Mouse (Mus musculus): ENCODE measurements around the gene Gm17509. TPM values are rescaled to one million over a fixed set of nuclear protein-coding genes. Genes with fewer than 3 reads are reported as not detected.
A peak's percentile ranks its signal among the peaks of the same experiment; 100 is the strongest.

Gm17509 gene
- polyA plus RNA-seq, 1 experiment from 2014 or later = 0.85 TPM

- H3K27ac ChIP-seq (replicated peaks) = no peak overlapping the region
- H3K4me1 ChIP-seq = peaks cover 17% of the 10 kb centered on the region
- no peak overlapping the region for H3K9ac ChIP-seq (replicated peaks)
- H3K36me3 ChIP-seq = no peaks in the 10 kb centered on the region
- H3K4me2 ChIP-seq (replicated peaks) = no peak overlapping the region
- no peak for ATAC-seq (ENCODE audit: low FRiP score, low read depth)
- no peaks in the 10 kb centered on the region for H3K9me3 ChIP-seq
- whole genome bisulfite sequencing = 85% methylated on average over 2 of the region's 2 CpGs
- H3K27me3 ChIP-seq = peaks cover 3% of the 10 kb centered on the region; the same call in 1 of the 2 replicates
- H3K4me3 ChIP-seq = no peak overlapping the region
Measured at GRCm38 (mm10) chr13:117224901-117225300, 4.0 kb upstream of the Gm17509 start.

- WGBS = 52% methylated on average over 5 of the region's 5 CpGs
- Histone ChIP-seq H3K9ac (replicated peaks) (no peak overlapping the region), H3K9me3 (no peaks in the 10 kb centered on the region), H3K4me2 (replicated peaks) (no peak overlapping the region), H3K36me3 (no peaks in the 10 kb centered on the region), H3K4me1 (peaks cover 19% of the 10 kb centered on the region), H3K4me3 (no peak overlapping the region), H3K27me3 (peaks cover 6% of the 10 kb centered on the region), H3K27ac (replicated peaks) (no peak overlapping the region)
- no peak for ATAC-seq (ENCODE audit: low FRiP score, low read depth)
Measured at GRCm38 (mm10) chr13:117223125-117223524, 2.2 kb upstream of the Gm17509 start.

GRCm38 (mm10) chr13:117219871-117220500 lies 889 bp downstream of the Gm17509 start:
- peak overlapping the region; percentile 66 for H3K4me3 ChIP-seq
- no peaks in the 10 kb centered on the region for H3K36me3 ChIP-seq
- no peaks in the 10 kb centered on the region for H3K9me3 ChIP-seq
- H3K4me1 ChIP-seq = peaks cover 23% of the 10 kb centered on the region
- peak overlapping the region; percentile 81 for H3K27ac ChIP-seq (replicated peaks)
- peak overlapping the region; percentile 63 for H3K4me2 ChIP-seq (replicated peaks)
- WGBS = 2% methylated on average over 16 of the region's 16 CpGs
- peak overlapping the region; percentile 74 for H3K9ac ChIP-seq (replicated peaks)
- ATAC-seq (ENCODE audit: low FRiP score, low read depth) = peak; percentile 27
- peaks cover 9% of the 10 kb centered on the region for H3K27me3 ChIP-seq

GRCm38 (mm10) chr13:117218092-117218491 lies 2.8 kb downstream of the Gm17509 start:
- no peak overlapping the region for H3K27ac ChIP-seq (replicated peaks)
- 80% methylated on average over 2 of the region's 2 CpGs for WGBS
- no peaks in the 10 kb centered on the region for H3K36me3 ChIP-seq
- no peak overlapping the region for H3K4me2 ChIP-seq (replicated peaks)
- H3K4me3 ChIP-seq = no peak overlapping the region
- peaks cover 23% of the 10 kb centered on the region for H3K4me1 ChIP-seq
- no peak for ATAC-seq (ENCODE audit: low FRiP score, low read depth)
- no peaks in the 10 kb centered on the region for H3K9me3 ChIP-seq
- no peak overlapping the region for H3K9ac ChIP-seq (replicated peaks)
- H3K27me3 ChIP-seq = peaks cover 9% of the 10 kb centered on the region

- H3K27me3 ChIP-seq = peaks cover 9% of the 10 kb centered on the region
- no peaks in the 10 kb centered on the region for H3K9me3 ChIP-seq
- ATAC-seq (ENCODE audit: low FRiP score, low read depth) = no peak
- H3K4me3 ChIP-seq = no peak overlapping the region
- no peak overlapping the region for H3K4me2 ChIP-seq (replicated peaks)
- WGBS = 62% methylated on average over 11 of the region's 11 CpGs
- H3K36me3 ChIP-seq = no peaks in the 10 kb centered on the region
- H3K4me1 ChIP-seq = peaks cover 23% of the 10 kb centered on the region
- H3K27ac ChIP-seq (replicated peaks) = no peak overlapping the region
- H3K9ac ChIP-seq (replicated peaks) = no peak overlapping the region
Measured at GRCm38 (mm10) chr13:117217621-117218020, 3.3 kb downstream of the Gm17509 start.

GRCm38 (mm10) chr13:117216752-117217363 lies 4.0 kb downstream of the Gm17509 start:
- 16% methylated on average over 9 of the region's 9 CpGs for WGBS
- no peak for ATAC-seq (ENCODE audit: low FRiP score, low read depth)
- H3K4me2 ChIP-seq (replicated peaks) = no peak overlapping the region
- H3K4me1 ChIP-seq = peaks cover 16% of the 10 kb centered on the region
- no peaks in the 10 kb centered on the region for H3K36me3 ChIP-seq
- H3K27me3 ChIP-seq = peaks cover 7% of the 10 kb centered on the region
- H3K4me3 ChIP-seq = no peak overlapping the region
- H3K9me3 ChIP-seq = no peaks in the 10 kb centered on the region
- H3K27ac ChIP-seq (replicated peaks) = no peak overlapping the region
- no peak overlapping the region for H3K9ac ChIP-seq (replicated peaks)

- no peak for ATAC-seq (ENCODE audit: low FRiP score, low read depth)
- H3K36me3 ChIP-seq = no peaks in the 10 kb centered on the region
- H3K27ac ChIP-seq (replicated peaks) = no peak overlapping the region
- H3K9ac ChIP-seq (replicated peaks) = no peak overlapping the region
- H3K9me3 ChIP-seq = no peaks in the 10 kb centered on the region
- peaks cover 11% of the 10 kb centered on the region; the same call in 1 of the 2 replicates for H3K4me1 ChIP-seq
- H3K4me3 ChIP-seq = no peak overlapping the region
- H3K27me3 ChIP-seq = peaks cover 6% of the 10 kb centered on the region; the same call in 1 of the 2 replicates
- no peak overlapping the region for H3K4me2 ChIP-seq (replicated peaks)
- 3% methylated on average over 10 of the region's 10 CpGs for WGBS
Measured at GRCm38 (mm10) chr13:117216126-117216525, 4.7 kb downstream of the Gm17509 start.

GRCm38 (mm10) chr13:117215481-117215880 lies 5.4 kb downstream of the Gm17509 start:
- peaks cover 11% of the 10 kb centered on the region; the same call in 1 of the 2 replicates for H3K4me1 ChIP-seq
- peak overlapping the region; percentile 44 for H3K27ac ChIP-seq (replicated peaks)
- no peak overlapping the region for H3K9ac ChIP-seq (replicated peaks)
- 5% methylated on average over 10 of the region's 10 CpGs for WGBS
- no peak overlapping the region for H3K4me3 ChIP-seq
- no peaks in the 10 kb centered on the region for H3K36me3 ChIP-seq
- no peaks in the 10 kb centered on the region for H3K9me3 ChIP-seq
- ATAC-seq (ENCODE audit: low FRiP score, low read depth) = peak; percentile 31; the same call in 1 of the 2 replicates
- peaks cover 6% of the 10 kb centered on the region; the same call in 1 of the 2 replicates for H3K27me3 ChIP-seq
- H3K4me2 ChIP-seq (replicated peaks) = no peak overlapping the region; the same call in 1 of the 2 replicates

GRCm38 (mm10) chr13:117211386-117211875 lies 9.4 kb downstream of the Gm17509 start:
- H3K27me3 ChIP-seq = no peaks in the 10 kb centered on the region
- H3K36me3 ChIP-seq = no peaks in the 10 kb centered on the region
- WGBS = 63% methylated on average over 11 of the region's 11 CpGs
- H3K4me3 ChIP-seq = no peak overlapping the region
- H3K9me3 ChIP-seq = no peaks in the 10 kb centered on the region
- H3K4me2 ChIP-seq (replicated peaks) = no peak overlapping the region
- H3K4me1 ChIP-seq = peaks cover 5% of the 10 kb centered on the region; the same call in 1 of the 2 replicates
- no peak overlapping the region for H3K9ac ChIP-seq (replicated peaks)
- ATAC-seq (ENCODE audit: low FRiP score, low read depth) = no peak
- H3K27ac ChIP-seq (replicated peaks) = no peak overlapping the region

- ATAC-seq (ENCODE audit: low FRiP score, low read depth) = no peak
- Histone ChIP-seq H3K4me2 (replicated peaks) (no peak within 1 kb of the TSS), H3K4me3 (no peak within 1 kb of the TSS), H3K36me3 (no peaks in the 10 kb centered on the region), H3K4me1 (no peaks in the 10 kb centered on the region), H3K9ac (replicated peaks) (no peak within 1 kb of the TSS), H3K27me3 (no peaks in the 10 kb centered on the region), H3K9me3 (no peaks in the 10 kb centered on the region), H3K27ac (replicated peaks) (no peak within 1 kb of the TSS)
- 80% methylated on average over 6 of the region's 6 CpGs for WGBS
Measured at GRCm38 (mm10) chr13:117208236-117208635, 12.6 kb downstream of the Gm17509 start, which contains the start of gene Emb. Emb (plus strand) TSS chr13:117208536.

- H3K27ac ChIP-seq (replicated peaks) = no peak overlapping the region
- no peak overlapping the region for H3K4me2 ChIP-seq (replicated peaks)
- H3K9ac ChIP-seq (replicated peaks) = no peak overlapping the region
- H3K9me3 ChIP-seq = no peaks in the 10 kb centered on the region
- no peaks in the 10 kb centered on the region for H3K36me3 ChIP-seq
- WGBS = 91% methylated on average over 8 of the region's 8 CpGs
- no peaks in the 10 kb centered on the region for H3K4me1 ChIP-seq
- ATAC-seq (ENCODE audit: low FRiP score, low read depth) = no peak
- H3K27me3 ChIP-seq = no peaks in the 10 kb centered on the region
- H3K4me3 ChIP-seq = no peak overlapping the region
Measured at GRCm38 (mm10) chr13:117206066-117206465, 14.8 kb downstream of the Gm17509 start.

GRCm38 (mm10) chr13:117204685-117205084 lies 16.2 kb downstream of the Gm17509 start:
- Histone ChIP-seq H3K4me3 (no peak overlapping the region), H3K9ac (replicated peaks) (no peak overlapping the region), H3K27me3 (no peaks in the 10 kb centered on the region), H3K9me3 (no peaks in the 10 kb centered on the region), H3K36me3 (no peaks in the 10 kb centered on the region), H3K27ac (replicated peaks) (no peak overlapping the region), H3K4me1 (no peaks in the 10 kb centered on the region), H3K4me2 (replicated peaks) (no peak overlapping the region)
- no peak for ATAC-seq (ENCODE audit: low FRiP score, low read depth)
- 92% methylated on average over 7 of the region's 7 CpGs for WGBS
